ENCODE assay signal across 11 mouse cellular contexts in genomic region chrX:95087674-95088073, GRCm38 (mm10).
"Had no signal": no experiment of that assay in that cellular context is flagged by ENCODE, and none has a peak within 500 bp of the region (broad histone marks: within the 10 kb centered on the region; RNA-seq: fewer than 3 reads in every experiment).

No protein-coding gene starts in this region.

- DNase-seq: gastrocnemius, postnatal 14 days; gastrocnemius, postnatal 36 days; heart, adult 18-20 months; heart, postnatal 10 days; heart, postnatal 4 days; kidney, adult 18-20 months; kidney, adult 8-10 months; kidney, postnatal 10 days; kidney, postnatal 25 days; kidney, postnatal 4 days; liver had no signal
